Mouse (Mus musculus) heart, adult 2 months (tissue): ENCODE results near the gene Mdk. TPM values are rescaled to one million over a fixed set of nuclear protein-coding genes. Genes with fewer than 3 reads are reported as not detected.
A peak's percentile ranks its signal among the peaks of the same experiment; 100 is the strongest.

Source experiments
- DNase-seq, 2 experiments: peaks; one replicate each; pipeline ENCODE4 v3.0.0; 2021
- H3K27ac ChIP-seq: fragments of 200-600 bp; 2 replicates; pipeline ENCODE4 v1.8.1; 2022
- H3K27me3 ChIP-seq: fragments of 200-500 bp; 2 replicates; pipeline ENCODE4 v1.6.1; 2012; ENCODE audit warnings: mild to moderate bottlenecking, low read length, inconsistent platforms, mixed read lengths; ENCODE audit not compliant: control insufficient read depth, insufficient read depth
- H3K36me3 ChIP-seq: fragments of 200-500 bp; 2 replicates; pipeline ENCODE4 v1.6.1; 2012; ENCODE audit warnings: low read length, inconsistent platforms; ENCODE audit not compliant: control insufficient read depth, insufficient read depth
- H3K4me1 ChIP-seq: fragments of 200-500 bp; 2 replicates; pipeline ENCODE4 v1.6.1; 2011; ENCODE audit warnings: low read length; ENCODE audit not compliant: control insufficient read depth, insufficient read depth
- H3K4me3 ChIP-seq: fragments of 200-600 bp; 2 replicates; pipeline ENCODE4 v1.8.1; 2022
- H3K79me2 ChIP-seq: fragments of 200-500 bp; replicated peaks from 2 replicates; pipeline ENCODE4 v1.6.1; 2012; ENCODE audit warnings: mild to moderate bottlenecking, inconsistent platforms, low read length, moderate library complexity, mixed read lengths; ENCODE audit not compliant: control insufficient read depth, insufficient read depth
- H3K9ac ChIP-seq: fragments of 200-500 bp; 2 replicates; pipeline ENCODE4 v1.6.1; 2012; ENCODE audit warnings: low read depth, mild to moderate bottlenecking, control low read depth, inconsistent platforms, low read length, mixed read lengths
- CTCF ChIP-seq: fragments of 200-600 bp; IDR thresholded peaks from 2 replicates; pipeline ENCODE4 v1.8.1; 2022; ENCODE audit warnings: antibody characterized with exemption, mild to moderate bottlenecking, moderate library complexity
- EP300 ChIP-seq: fragments of 200-500 bp; IDR thresholded peaks from 2 replicates; pipeline ENCODE4 v1.6.1; 2011; ENCODE audit warnings: low read depth, low read length, control low read depth; ENCODE audit not compliant: insufficient read depth
- POLR2A ChIP-seq: fragments of 200-500 bp; IDR thresholded peaks from 2 replicates; pipeline ENCODE4 v1.6.1; 2011; ENCODE audit warnings: mild to moderate bottlenecking, low read depth, low read length, control low read depth; ENCODE audit not compliant: insufficient read depth
- WGBS: fragments of 180-500 bp; shearing (Covaris S2); methylation state at CpG from one replicate; pipeline ENCODE4 v1.1.7; 2018; 5-methylcytosine and 5-hydroxymethylcytosine counted together
- intact Hi-C: fragments of 180-260 bp; cut with DNase I; formaldehyde crosslinking; loops from one replicate; pipeline ENCODE4 v1.15.1; 2025
- polyA plus RNA-seq: library from polyadenylated mRNA; depleted of rRNA; stranded (reverse); fragments of >200 nt; gene quantifications from 2 replicates; pipeline ENCODE4 v1.2.3, GENCODE M21; 2012
- total RNA-seq, 2 experiments: library from RNA; stranded (reverse); gene quantifications; 2 replicates each; pipeline ENCODE4 v1.2.3; 2021

The Mdk gene
- total and polyA plus RNA-seq, 3 experiments, result 2.5 to 4.1 (median 2.8) TPM

DNA sequence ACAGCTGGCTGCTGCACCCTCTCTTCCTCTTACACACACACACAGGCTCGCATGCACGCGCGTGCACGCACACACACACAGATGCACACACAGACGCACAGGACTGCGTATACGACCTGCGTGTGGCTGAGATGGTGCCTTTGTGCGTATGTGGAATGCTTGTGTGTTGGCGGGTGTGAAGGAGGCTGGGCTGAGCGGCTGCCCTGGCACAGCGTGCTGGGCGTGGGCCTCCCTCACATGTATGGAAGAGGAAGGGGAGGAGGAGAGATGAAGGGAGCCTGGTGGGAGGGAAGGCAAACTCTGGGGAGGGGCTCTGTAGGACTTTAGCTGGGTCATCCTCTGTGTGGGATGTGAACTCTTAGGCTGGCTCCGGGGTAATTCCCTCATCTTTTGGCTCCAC lies 6.7 kb downstream of the Mdk start:
- H3K9ac ChIP-seq, result no peak overlapping the region
- H3K4me3 ChIP-seq, result no peak overlapping the region
- H3K79me2 ChIP-seq, result no peaks in the 10 kb centered on the region
- DNase-seq, result no peak
- intact Hi-C loops, result loop anchor here (2.0 to 10.0 kb wide), 2 partner anchors 147 to 321 kb away; no protein-coding TSS in a partner anchor
- H3K36me3 ChIP-seq, result no peaks in the 10 kb centered on the region
- no peak overlapping the region for H3K27ac ChIP-seq
- TF ChIP-seq EP300 (no peak), CTCF (no peak), POLR2A (no peak)
- H3K27me3 ChIP-seq, result peaks cover 13% of the 10 kb centered on the region
- 73% methylated on average over 15 of the region's 15 CpGs for WGBS
- peaks cover 2% of the 10 kb centered on the region for H3K4me1 ChIP-seq

DNA sequence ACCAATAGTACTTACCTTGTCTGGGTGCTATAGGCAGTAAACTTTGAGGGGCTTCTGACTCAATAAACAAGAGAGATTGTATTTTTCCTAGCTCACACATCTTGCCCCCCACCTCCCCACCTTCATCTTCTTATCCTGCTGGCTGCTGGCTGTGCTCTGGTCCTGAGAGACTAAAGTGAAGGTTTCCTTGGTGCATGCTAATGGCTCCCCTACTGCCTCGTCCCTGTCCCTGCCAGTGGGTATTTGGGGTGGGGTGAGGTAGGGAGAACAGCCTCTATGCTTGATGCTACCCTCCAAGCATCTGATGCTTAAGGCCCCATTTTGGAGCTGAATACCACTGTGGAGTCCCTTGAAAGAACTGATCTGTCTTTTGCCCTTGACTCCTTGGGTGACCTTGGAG lies 7.4 kb downstream of the Mdk start:
- intact Hi-C loops, result loop anchor here (2.0 to 10.0 kb wide), 2 partner anchors 146 to 320 kb away; no protein-coding TSS in a partner anchor
- DNase-seq, result no peak
- no peaks in the 10 kb centered on the region for H3K79me2 ChIP-seq
- no peaks in the 10 kb centered on the region for H3K36me3 ChIP-seq
- peaks cover 2% of the 10 kb centered on the region for H3K4me1 ChIP-seq
- no peak for TF ChIP-seq EP300
- no peak for TF ChIP-seq POLR2A
- TF ChIP-seq CTCF, result no peak
- peaks cover 13% of the 10 kb centered on the region for H3K27me3 ChIP-seq
- WGBS, result 87% methylated on average over 1 of the region's 1 CpGs
- H3K27ac ChIP-seq, result no peak overlapping the region
- no peak overlapping the region for H3K4me3 ChIP-seq
- no peak overlapping the region for H3K9ac ChIP-seq

DNA sequence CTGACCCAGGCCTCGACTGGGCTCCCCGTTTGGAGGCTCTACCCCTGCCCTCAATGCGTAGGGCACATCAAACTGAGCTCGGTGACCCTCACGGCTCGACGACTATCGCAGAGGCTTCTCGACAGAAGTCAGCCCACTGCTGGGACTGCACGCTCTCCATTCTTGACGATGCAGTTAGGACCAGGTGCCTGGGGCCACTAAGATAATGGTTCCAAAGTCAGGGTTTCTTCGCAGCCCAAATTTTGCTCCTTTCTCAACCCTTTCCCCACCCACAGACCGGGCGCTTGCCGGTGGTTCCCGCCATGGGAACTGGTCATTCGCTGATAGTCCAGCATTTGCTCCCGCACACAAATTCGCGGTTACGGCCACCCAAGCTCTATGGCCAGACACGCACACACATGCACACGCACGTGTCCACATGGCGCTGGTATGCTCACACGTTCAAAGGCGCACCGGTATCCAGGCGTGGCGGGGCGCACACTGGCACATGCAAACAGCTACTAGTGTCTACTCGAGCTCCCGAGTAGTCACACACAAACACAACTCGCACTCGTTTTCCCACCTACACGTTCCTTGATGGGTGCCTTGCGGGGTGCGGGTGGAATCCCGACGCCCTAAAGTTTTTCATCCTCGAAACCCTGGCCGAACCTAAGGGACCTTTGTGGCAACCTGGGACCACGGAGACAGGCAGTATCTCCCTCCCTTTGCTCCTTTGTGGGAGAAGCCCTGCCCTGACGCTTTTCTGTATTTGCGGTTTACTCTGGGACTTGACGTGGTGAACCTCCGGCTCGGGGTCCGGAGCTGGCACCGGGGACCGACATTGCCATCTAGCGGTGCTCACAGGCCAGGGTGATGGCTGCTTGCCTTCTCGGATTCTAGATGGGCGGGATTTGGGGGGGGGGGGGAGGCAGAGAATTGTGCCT lies 8.4 kb downstream of the Mdk start:
- WGBS, result 5% methylated on average over 54 of the region's 54 CpGs
- peak; percentile 56 to 66 for DNase-seq

DNA sequence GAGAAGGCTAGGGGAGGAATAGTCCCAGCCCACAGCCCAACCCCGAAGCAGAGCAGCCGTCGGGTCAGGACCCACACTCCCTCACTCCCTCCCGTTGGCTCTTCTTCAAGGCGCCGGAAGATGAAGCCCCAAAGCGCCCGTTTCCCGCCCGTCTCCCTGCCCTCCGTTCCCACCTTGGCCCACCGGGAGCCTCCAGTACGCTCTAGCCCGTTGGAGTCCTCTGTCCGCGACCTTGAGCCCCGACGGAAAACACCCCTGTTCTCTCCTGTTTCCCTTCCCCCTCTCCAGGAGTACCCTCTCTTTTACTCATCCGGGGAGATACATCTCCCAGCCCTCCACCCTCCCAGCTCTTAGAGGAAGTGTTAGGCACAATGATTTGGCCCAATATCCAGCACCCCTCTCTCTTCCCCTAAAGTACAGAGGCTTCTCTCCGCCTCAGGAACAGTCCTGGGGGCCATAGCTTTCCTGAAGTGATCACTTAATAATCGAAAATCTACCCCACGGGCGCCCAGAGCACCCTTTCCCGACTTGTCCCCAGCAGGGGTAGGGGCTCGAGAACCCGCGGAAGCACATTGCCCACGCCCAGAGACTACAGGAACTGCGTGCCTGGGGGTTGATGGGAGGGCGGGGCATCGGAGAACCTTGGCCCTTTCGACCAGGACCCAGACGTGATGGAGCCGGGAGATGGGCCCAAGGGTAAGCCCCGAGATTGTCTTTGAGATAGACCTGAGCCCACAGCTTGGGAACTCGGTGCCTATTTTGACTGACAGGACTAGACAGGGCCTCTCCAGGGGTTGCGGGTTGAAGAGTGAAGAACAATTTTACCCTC lies 9.3 kb downstream of the Mdk start:
- H3K9ac ChIP-seq, result no peak overlapping the region
- peaks cover 13% of the 10 kb centered on the region for H3K27me3 ChIP-seq
- H3K4me1 ChIP-seq, result peaks cover 2% of the 10 kb centered on the region
- no peak overlapping the region for H3K27ac ChIP-seq
- H3K36me3 ChIP-seq, result no peaks in the 10 kb centered on the region
- no peak for TF ChIP-seq EP300
- no peak for TF ChIP-seq POLR2A
- no peak for TF ChIP-seq CTCF
- DNase-seq, result peak; percentile 5 to 15
- H3K4me3 ChIP-seq, result no peak overlapping the region
- 2% methylated on average over 37 of the region's 37 CpGs for WGBS
- no peaks in the 10 kb centered on the region for H3K79me2 ChIP-seq
- intact Hi-C loops, result loop anchor here (10.0 kb wide), 1 partner anchor 318 kb away; no protein-coding TSS in a partner anchor

More for the DNA sequence above, 8.4 kb downstream of the Mdk start:
- intact Hi-C loops, result loop anchor here (2.0 to 10.0 kb wide), 2 partner anchors 145 to 319 kb away; no protein-coding TSS in a partner anchor
- Histone ChIP-seq H3K27me3 (peaks cover 13% of the 10 kb centered on the region), H3K9ac (no peak overlapping the region), H3K27ac (no peak overlapping the region), H3K4me1 (peaks cover 2% of the 10 kb centered on the region), H3K79me2 (no peaks in the 10 kb centered on the region), H3K36me3 (no peaks in the 10 kb centered on the region), H3K4me3 (peak overlapping the region; percentile 22; the same call in 1 of the 2 replicates)
- peak; percentile 74 for TF ChIP-seq CTCF
- TF ChIP-seq EP300, result no peak

DNA sequence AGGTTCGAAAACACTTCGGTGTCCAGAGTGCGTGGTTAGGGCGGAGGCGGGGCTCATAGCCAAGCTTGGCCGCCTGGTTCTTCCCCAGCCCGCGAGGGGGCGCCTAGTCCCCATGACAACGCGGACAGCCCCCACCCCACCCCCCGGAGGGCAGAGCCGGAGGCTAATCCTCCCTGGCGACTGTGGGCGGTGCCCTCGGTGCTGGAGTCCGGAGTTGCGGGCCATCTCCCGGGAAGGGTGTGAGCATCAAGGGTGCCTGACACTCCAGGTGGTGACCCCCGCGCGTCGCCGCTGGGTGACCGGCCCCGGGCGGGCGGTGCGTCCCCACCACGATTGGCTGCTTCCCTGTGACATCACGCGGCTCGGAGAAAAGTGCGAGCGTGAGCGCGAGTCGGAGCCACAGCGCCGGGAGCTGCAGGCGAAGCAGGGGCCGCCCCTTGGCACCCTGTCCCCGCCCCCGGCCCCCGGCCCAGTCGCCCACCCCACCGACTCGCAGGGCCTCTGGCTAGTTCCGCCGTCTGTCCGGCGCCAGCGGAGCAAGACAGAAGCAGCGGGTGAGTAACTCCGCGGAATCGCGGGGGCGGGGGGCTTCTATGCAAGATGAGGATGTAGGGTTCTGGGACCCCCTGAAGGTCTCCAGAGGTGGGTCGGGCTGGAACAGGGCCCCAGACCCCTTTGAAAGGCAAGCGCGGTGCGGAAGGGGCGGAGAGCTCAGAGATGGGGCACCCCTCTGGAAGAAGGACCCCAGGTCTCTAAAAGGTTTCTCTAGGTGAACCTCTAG lies 10.1 kb downstream of the Mdk start:
- Histone ChIP-seq H3K9ac (no peak overlapping the region; the same call in 1 of the 2 replicates), H3K36me3 (no peaks in the 10 kb centered on the region), H3K27ac (no peak overlapping the region), H3K27me3 (peaks cover 13% of the 10 kb centered on the region), H3K4me3 (peak overlapping the region; percentile 44), H3K79me2 (no peaks in the 10 kb centered on the region), H3K4me1 (peaks cover 2% of the 10 kb centered on the region)
- TF ChIP-seq EP300 (no peak), CTCF (peak; percentile 63), POLR2A (no peak)
- peak in 1 of 2 experiments; percentile 50 for DNase-seq
- WGBS, result under 1% methylated on average over 64 of the region's 64 CpGs
- intact Hi-C loops, result loop anchor here (10.0 kb wide), 1 partner anchor 317 kb away; no protein-coding TSS in a partner anchor
